Mouse (Mus musculus) brain, embryonic 14.5 days (tissue): ENCODE results near the gene Rcc1.

Experiments used
- CTCF ChIP-seq: fragments of 200-500 bp; IDR thresholded peaks from 2 replicates; pipeline ENCODE4 v1.5.1; 2012; ENCODE audit warnings: inconsistent platforms, mild to moderate bottlenecking, moderate library complexity, borderline replicate concordance; ENCODE audit not compliant: insufficient read depth, insufficient read length; ENCODE audit errors: extremely low read depth
- POLR2A ChIP-seq: fragments of 200-500 bp; IDR thresholded peaks from 2 replicates; pipeline ENCODE4 v1.6.1; 2012; ENCODE audit warnings: mild to moderate bottlenecking, inconsistent platforms, borderline replicate concordance; ENCODE audit not compliant: poor library complexity, insufficient read depth, insufficient read length, severe bottlenecking; ENCODE audit errors: extremely low read depth

GRCm38 (mm10) chr4:132373820-132374219 lies 20.4 kb upstream of the Rcc1 start:
- TF ChIP-seq POLR2A = no peak
- TF ChIP-seq CTCF = no peak
